Mouse (Mus musculus) macrophage (primary cell): ENCODE measurements around the gene Gm7694. TPM values are rescaled to one million over a fixed set of nuclear protein-coding genes. Genes with fewer than 3 reads are reported as not detected.

Experiments used
- H3K27ac ChIP-seq: fragments of 350-480 bp; formaldehyde crosslinking; 2 replicates; pipeline ENCODE4 v1.9.0; 2021
- H3K36me3 ChIP-seq: fragments of 350-480 bp; formaldehyde crosslinking; 2 replicates; pipeline ENCODE4 v1.9.0; 2021; ENCODE audit errors: inconsistent target
- H3K4me3 ChIP-seq: fragments of 350-480 bp; formaldehyde crosslinking; 2 replicates; pipeline ENCODE4 v1.9.0; 2021; ENCODE audit errors: inconsistent target
- H3K79me2 ChIP-seq: fragments of 350-480 bp; formaldehyde crosslinking; 2 replicates; pipeline ENCODE4 v1.9.0; 2021; ENCODE audit errors: inconsistent target
- WGBS: methylation state at CpG from one replicate; pipeline ENCODE4 v1.1.7; 2026; ENCODE audit warnings: inconsistent platforms; ENCODE audit not compliant: missing documents; 5-methylcytosine and 5-hydroxymethylcytosine counted together
- polyA plus RNA-seq: library from polyadenylated mRNA; stranded (reverse); fragments of 250-400 nt; gene quantifications from 3 replicates; pipeline ENCODE4 v1.2.4, GENCODE M21; 2018; ENCODE audit warnings: inconsistent platforms
- total RNA-seq, 78 experiments: library from RNA; depleted of rRNA; stranded (reverse); fragments of 250-400 nt; gene quantifications; 1 replicate in 9 of 78; 2 replicates in 24 of 78; 3 replicates in 43 of 78; 4 replicates in 2 of 78; pipeline ENCODE4 v1.2.4; 2018; ENCODE audit warnings: inconsistent platforms in 56 of 78

The Gm7694 gene
- 1 to 10 TPM in 19 of 26 experiments, under 1 TPM in 7; 0.21 to 3.6 (median 1.4) TPM for total RNA-seq (2018; cell fraction: chromatin; rRNA removed)
- total RNA-seq (2018; cell fraction: cytosol; rRNA removed), result 1 to 10 TPM in 13 of 26 experiments, under 1 TPM in 13; 0.35 to 2.0 (median 0.96) TPM
- 1 to 10 TPM in 20 of 26 experiments, under 1 TPM in 6; 0.52 to 5.0 (median 2.0) TPM for total RNA-seq (2018; cell fraction: nucleus; rRNA removed)
- 0.98 to 1.6 TPM (median 1.2 TPM) in 3 replicates for polyA plus RNA-seq

DNA sequence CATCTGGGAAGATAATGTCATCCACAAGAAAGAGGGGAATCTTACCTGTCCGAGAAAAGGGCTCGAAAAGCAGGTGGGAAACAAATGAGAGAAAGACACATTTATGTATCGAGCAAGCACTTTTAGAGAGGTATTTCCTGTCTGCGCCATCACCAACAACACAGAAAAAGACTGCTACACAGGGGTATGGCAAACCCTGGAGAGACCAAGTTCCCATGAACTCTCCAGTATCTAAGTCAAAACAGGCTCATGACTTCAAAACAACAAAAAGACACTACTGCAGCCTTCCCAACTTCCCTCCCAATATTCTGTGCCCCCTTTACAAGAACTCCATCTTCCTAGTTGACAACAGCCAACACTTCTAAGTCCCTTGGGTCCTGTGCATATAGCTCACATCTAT, at the start of gene Gm7694:
TSS of gene Gm7694 (minus strand) at position 101 of the 400 bp plus-strand sequence.
- no peak within 1 kb of the TSS for H3K4me3 ChIP-seq
- no peaks in the 10 kb centered on the region for H3K79me2 ChIP-seq
- no peak within 1 kb of the TSS for H3K27ac ChIP-seq
- no peaks in the 10 kb centered on the region for H3K36me3 ChIP-seq
- WGBS, result 98% methylated on average over 4 of the region's 4 CpGs

DNA sequence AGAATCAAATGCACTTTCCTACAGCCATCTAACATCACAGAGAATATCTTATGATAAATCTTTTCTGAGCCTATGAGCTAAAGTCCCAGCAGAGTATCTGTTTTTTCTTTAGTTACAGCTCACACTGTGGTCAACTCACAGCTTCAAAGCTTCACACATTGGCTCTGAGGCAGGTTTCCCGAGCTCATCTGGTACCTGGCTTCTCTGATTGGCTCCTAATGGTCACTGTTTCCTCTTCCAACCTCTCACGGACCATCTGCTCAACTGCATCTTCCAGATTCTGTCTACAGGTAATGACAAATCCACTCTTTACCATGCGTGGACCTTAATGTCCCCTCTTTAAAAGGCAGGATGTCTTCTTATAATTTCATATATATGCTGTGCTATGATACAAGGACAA, 47.2 kb upstream of the Gm7694 start:
- Histone ChIP-seq H3K36me3 (no peaks in the 10 kb centered on the region), H3K4me3 (no peak overlapping the region), H3K79me2 (no peaks in the 10 kb centered on the region), H3K27ac (no peak overlapping the region)
- 94% methylated on average over 3 of the region's 3 CpGs for WGBS

GRCm38 (mm10) chr1:170351080-170351479, 44.9 kb upstream of the Gm7694 start:
- Histone ChIP-seq H3K27ac (no peak overlapping the region), H3K79me2 (no peaks in the 10 kb centered on the region), H3K4me3 (no peak overlapping the region), H3K36me3 (no peaks in the 10 kb centered on the region)

DNA sequence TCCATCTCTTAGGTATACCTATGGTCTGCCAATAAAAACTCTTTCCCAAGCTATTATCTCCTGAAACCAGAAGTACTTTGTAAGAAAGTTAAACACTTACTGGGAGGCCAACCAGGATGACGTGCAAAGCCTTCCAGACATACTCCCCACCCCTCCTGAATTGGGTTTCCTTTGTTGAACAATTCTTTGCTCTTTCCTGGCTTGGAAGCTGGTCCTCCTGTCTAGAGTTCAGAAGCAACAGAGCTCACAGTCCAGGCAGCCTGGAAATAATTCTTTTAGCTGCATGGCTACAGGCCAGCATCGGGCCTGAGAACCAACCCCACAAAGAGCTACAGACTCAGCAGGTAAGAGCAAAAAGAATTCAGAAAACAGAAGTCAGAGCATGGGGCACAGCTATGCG, 40.1 kb upstream of the Gm7694 start:
- Histone ChIP-seq H3K4me3 (no peak overlapping the region), H3K27ac (no peak overlapping the region), H3K79me2 (no peaks in the 10 kb centered on the region), H3K36me3 (no peaks in the 10 kb centered on the region)
- 93% methylated on average over 3 of the region's 3 CpGs for WGBS

DNA sequence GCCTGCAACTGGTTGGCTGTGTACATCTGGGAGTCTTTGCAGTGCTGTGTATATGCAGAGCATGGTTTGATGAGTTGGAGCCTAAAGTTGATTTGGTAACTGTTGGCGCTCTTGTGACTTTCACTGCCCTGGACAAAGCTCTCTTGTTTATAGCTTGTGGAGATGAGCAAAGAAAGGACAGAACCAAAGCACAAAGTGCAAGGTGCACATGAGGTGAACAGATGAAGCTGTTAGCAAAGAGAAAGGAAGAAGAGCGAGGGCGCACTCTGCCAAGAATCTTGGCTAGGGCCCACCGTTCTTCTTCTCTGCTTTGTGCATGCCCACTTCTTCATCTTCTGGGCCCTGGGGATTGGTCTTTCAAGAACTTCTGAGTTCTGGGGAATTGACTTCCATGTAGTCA, 37.8 kb upstream of the Gm7694 start:
- Histone ChIP-seq H3K79me2 (no peaks in the 10 kb centered on the region), H3K4me3 (no peak overlapping the region), H3K36me3 (no peaks in the 10 kb centered on the region), H3K27ac (no peak overlapping the region)
- WGBS, result 98% methylated on average over 4 of the region's 4 CpGs

DNA sequence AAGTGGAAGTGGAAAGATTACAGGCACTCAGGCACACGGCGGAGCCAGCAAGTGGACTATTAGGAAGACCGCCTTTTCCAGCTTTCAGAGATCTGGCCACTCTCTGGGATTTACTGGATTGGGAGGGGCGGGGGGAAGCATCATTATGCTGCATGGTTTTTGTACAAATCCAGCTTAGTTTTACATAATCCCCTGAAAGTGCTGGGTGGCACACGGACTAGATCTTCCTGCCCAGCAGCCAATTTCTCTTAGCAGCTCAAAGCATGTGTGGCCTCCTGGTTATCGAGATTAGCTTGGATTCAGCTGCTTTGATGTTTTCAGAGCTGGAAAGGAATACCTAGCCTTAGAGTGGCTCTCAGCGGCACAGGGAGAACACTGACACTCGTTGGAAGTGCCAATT, 36.9 kb upstream of the Gm7694 start:
- no peak overlapping the region for H3K27ac ChIP-seq
- H3K79me2 ChIP-seq, result no peaks in the 10 kb centered on the region
- H3K36me3 ChIP-seq, result no peaks in the 10 kb centered on the region
- WGBS, result 94% methylated on average over 8 of the region's 8 CpGs
- no peak overlapping the region for H3K4me3 ChIP-seq

GRCm38 (mm10) chr1:170339943-170340342, 33.8 kb upstream of the Gm7694 start:
- no peaks in the 10 kb centered on the region for H3K36me3 ChIP-seq
- no peaks in the 10 kb centered on the region for H3K79me2 ChIP-seq
- no peak overlapping the region for H3K4me3 ChIP-seq
- no peak overlapping the region for H3K27ac ChIP-seq
- 69% methylated on average over 3 of the region's 3 CpGs for WGBS

GRCm38 (mm10) chr1:170332775-170333174, 26.6 kb upstream of the Gm7694 start:
- H3K4me3 ChIP-seq, result no peak overlapping the region
- no peaks in the 10 kb centered on the region for H3K79me2 ChIP-seq
- 87% methylated on average over 4 of the region's 4 CpGs for WGBS
- no peak overlapping the region for H3K27ac ChIP-seq
- H3K36me3 ChIP-seq, result no peaks in the 10 kb centered on the region

GRCm38 (mm10) chr1:170331926-170332325, 25.8 kb upstream of the Gm7694 start:
- Histone ChIP-seq H3K36me3 (no peaks in the 10 kb centered on the region), H3K79me2 (no peaks in the 10 kb centered on the region), H3K27ac (no peak overlapping the region), H3K4me3 (no peak overlapping the region)
- WGBS, result 92% methylated on average over 6 of the region's 6 CpGs

- Histone ChIP-seq H3K36me3 (no peaks in the 10 kb centered on the region), H3K79me2 (no peaks in the 10 kb centered on the region), H3K4me3 (no peak overlapping the region), H3K27ac (no peak overlapping the region)
- 94% methylated on average over 4 of the region's 4 CpGs for WGBS
Observed at GRCm38 (mm10) chr1:170325277-170325676, 19.1 kb upstream of the Gm7694 start.

DNA sequence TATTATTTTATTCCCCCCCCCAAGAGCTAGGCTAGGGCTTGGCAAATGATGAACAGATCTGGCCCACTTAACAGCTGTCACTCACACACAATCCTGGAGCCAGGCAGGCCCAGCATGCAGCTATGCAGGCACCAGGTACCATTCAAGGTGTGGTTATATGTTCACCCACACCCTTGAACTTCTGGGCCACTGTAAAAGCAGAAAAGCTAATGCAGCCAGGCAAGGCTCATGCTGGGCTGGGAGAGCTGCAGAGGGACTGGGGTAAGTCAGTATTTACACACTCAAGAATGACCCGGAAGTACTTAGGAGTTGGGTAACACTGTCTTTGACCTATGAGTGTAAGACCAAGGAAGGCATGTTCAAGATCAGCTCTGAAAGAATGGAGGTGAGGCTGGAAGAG, 18.2 kb upstream of the Gm7694 start:
- Histone ChIP-seq H3K79me2 (no peaks in the 10 kb centered on the region), H3K27ac (no peak overlapping the region), H3K36me3 (no peaks in the 10 kb centered on the region), H3K4me3 (no peak overlapping the region)
- WGBS, result 100% methylated on average over 1 of the region's 1 CpGs

GRCm38 (mm10) chr1:170323001-170323400, 16.9 kb upstream of the Gm7694 start:
- Histone ChIP-seq H3K27ac (no peak overlapping the region), H3K4me3 (no peak overlapping the region), H3K36me3 (no peaks in the 10 kb centered on the region), H3K79me2 (no peaks in the 10 kb centered on the region)
- WGBS, result 96% methylated on average over 10 of the region's 10 CpGs

GRCm38 (mm10) chr1:170322046-170322445, 15.9 kb upstream of the Gm7694 start:
- WGBS, result 93% methylated on average over 2 of the region's 2 CpGs
- Histone ChIP-seq H3K36me3 (no peaks in the 10 kb centered on the region), H3K4me3 (no peak overlapping the region), H3K79me2 (no peaks in the 10 kb centered on the region), H3K27ac (no peak overlapping the region)

DNA sequence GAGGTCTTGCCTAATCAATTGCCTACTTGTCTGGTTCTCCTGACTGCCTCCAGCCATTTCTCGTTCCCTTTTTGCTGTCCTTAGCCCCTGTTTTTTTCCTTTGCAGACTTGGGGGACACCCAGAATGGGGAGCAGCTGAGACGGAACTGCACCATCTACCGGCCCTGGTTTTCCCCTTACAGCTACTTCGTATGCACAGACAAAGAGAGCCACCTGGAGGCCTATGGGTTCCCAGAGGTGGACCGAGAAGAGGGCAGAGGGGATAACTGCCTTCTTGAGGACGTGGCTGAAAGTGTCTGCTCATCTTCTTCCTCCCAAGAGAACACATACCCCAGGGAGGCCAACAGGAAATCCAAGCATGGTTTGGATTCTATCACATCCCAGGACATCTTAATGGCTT, 5.3 kb upstream of the Gm7694 start:
- Histone ChIP-seq H3K4me3 (no peak overlapping the region), H3K79me2 (no peaks in the 10 kb centered on the region), H3K27ac (no peak overlapping the region), H3K36me3 (no peaks in the 10 kb centered on the region)
- 88% methylated on average over 6 of the region's 6 CpGs for WGBS

GRCm38 (mm10) chr1:170308503-170308902, 2.4 kb upstream of the Gm7694 start, which contains the start of gene Spata46:
Gene Spata46 (plus strand): TSS chr1:170308803.
- Histone ChIP-seq H3K36me3 (no peaks in the 10 kb centered on the region), H3K79me2 (no peaks in the 10 kb centered on the region), H3K4me3 (no peak within 1 kb of the TSS), H3K27ac (no peak within 1 kb of the TSS)
- WGBS, result 92% methylated on average over 4 of the region's 4 CpGs

DNA sequence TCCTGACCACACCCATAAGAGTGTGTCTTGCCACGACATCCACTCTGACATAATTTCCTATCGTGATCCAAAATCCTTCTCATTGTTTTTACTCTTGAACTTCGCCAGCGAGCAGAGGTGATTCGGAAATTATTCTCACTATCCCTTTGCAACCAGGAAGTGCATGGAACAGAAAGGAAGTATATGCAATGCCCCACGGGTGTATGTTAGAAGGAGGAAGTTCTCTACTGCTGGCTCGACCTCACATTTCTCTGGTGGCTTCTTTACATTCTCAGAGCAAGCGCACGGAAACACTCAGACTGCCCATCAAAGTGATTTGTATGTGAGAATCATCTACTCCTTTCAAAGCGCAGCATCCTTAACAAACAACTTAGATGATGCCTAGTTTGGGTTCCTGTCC, 1.1 kb downstream of the Gm7694 start:
- WGBS, result 56% methylated on average over 10 of the region's 10 CpGs
- no peak overlapping the region for H3K4me3 ChIP-seq
- no peaks in the 10 kb centered on the region for H3K36me3 ChIP-seq
- no peak overlapping the region for H3K27ac ChIP-seq
- H3K79me2 ChIP-seq, result no peaks in the 10 kb centered on the region
